Mouse (Mus musculus): ENCODE data around the gene Nudcd3. TPM values are rescaled to one million over a fixed set of nuclear protein-coding genes. Genes with fewer than 3 reads are reported as not detected.

The Nudcd3 gene
- total RNA-seq (2021), result 10 to 100 TPM; 56.4 to 61.0 TPM
- long read RNA-seq, experiment 1, transcript Nudcd3-201 (6 exons, 3,927 nt), result major isoform, 81 of 105 reads
- long read RNA-seq, experiment 1, partial matches to known transcripts, result 4 of 105 reads
- long read RNA-seq, experiment 1, other reads (novel, unspliced or antisense), result 17 of 105 reads
- long read RNA-seq, experiment 2, transcript Nudcd3-201 (6 exons, 3,927 nt), result major isoform, 152 of 185 reads
- long read RNA-seq, experiment 2, partial matches to known transcripts, result 18 of 185 reads
- long read RNA-seq, experiment 2, other reads (novel, unspliced or antisense), result 14 of 185 reads

- peak; percentile 76 to 89 for DNase-seq (ENCODE audit: low spot score in 2 of 2)
Measured at GRCm38 (mm10) chr11:6200087-6200569, at the start of gene Nudcd3. Gene Nudcd3 (minus strand): TSS chr11:6200415.

- DNase-seq (ENCODE audit: low spot score in 2 of 2), result no peak
Measured at GRCm38 (mm10) chr11:6244707-6245106, 44.5 kb upstream of the Nudcd3 start.

- no peak for DNase-seq (ENCODE audit: low spot score in 2 of 2)
Measured at GRCm38 (mm10) chr11:6233025-6233424, 32.8 kb upstream of the Nudcd3 start.

GRCm38 (mm10) chr11:6230012-6230411 is 29.8 kb upstream of the Nudcd3 start, which contains the start of gene Npc1l1:
Gene Npc1l1 (minus strand): TSS chr11:6230143.
- no peak for DNase-seq (ENCODE audit: low spot score in 2 of 2)

DNA sequence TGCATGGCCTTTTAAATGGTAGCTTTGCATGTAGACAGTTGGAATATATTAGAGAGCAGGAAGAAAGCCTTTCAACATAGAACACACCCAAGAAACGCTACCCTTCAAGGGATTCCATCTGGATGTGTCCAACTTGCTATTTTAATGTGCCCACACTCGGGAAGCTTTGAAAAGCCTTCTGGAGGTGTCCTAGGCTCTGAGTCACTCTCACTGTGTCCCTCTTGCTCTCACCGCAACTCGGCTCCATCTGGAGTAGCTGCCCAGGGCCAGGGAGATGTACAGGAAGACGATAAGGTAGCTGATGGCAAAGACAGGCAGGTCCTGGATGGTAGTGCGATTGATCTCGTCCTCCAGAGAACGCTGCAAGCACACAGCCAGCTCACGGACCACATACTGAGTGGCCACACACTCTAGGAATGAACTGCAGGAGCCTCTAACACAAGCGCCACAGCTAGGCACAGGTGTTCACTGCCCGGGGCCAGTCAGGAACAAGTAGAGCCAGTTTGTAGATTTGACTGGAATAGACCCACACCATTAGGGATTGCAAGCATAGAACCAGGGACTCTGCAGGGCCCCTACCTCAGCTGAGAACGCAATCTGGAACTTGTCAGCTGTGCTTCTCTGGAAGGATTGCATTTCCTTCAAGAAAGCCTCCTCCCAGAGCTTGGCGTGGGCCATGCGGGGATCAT is 24.5 kb upstream of the Nudcd3 start:
- no peak for DNase-seq (ENCODE audit: low spot score in 2 of 2)

- DNase-seq (ENCODE audit: low spot score in 2 of 2), result no peak
Measured at GRCm38 (mm10) chr11:6222187-6222586, 22.0 kb upstream of the Nudcd3 start.

DNA sequence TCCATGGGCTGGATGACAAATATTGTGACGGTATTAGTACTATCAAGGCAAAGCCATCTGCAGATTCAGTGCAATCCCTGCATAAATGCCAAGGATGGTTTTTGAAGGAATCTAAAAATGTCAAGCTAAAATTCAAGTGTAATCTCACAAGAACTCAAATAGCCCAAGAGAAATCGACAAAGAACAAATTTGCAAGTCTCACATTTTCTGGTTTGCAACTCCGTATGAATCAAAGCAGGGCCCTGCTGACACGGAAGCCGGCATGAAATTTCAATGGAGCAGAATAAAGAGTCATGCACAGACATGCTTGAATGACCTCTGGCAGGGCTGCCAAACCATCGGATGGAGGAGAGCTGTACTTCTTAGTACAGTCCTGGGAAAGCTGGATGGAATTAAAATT is 19.8 kb upstream of the Nudcd3 start:
- no peak for DNase-seq (ENCODE audit: low spot score in 2 of 2)

GRCm38 (mm10) chr11:6218189-6218896 is 18.1 kb upstream of the Nudcd3 start:
- DNase-seq (ENCODE audit: low spot score in 2 of 2), result no peak

GRCm38 (mm10) chr11:6216834-6217233 is 16.6 kb upstream of the Nudcd3 start:
- DNase-seq (ENCODE audit: low spot score in 2 of 2), result no peak

DNA sequence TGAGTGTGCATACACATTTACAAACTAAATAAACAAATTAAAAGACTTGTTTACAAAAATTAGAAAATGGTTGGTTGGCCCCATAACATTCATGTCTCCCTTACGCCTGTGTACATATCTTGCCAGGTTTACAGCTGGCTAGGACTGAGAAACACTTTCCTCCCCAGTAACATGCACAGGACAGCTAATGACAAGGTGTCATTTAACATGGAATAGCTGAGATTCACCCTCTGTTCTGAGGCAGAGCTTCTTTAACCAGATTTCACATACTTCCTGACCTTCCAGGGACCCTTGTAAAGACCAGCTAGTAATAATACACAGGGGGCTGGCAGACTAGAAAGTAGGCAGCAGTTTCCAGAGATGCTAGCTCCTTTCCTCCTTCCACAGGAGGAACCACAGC is 7.9 kb upstream of the Nudcd3 start:
- no peak for DNase-seq (ENCODE audit: low spot score in 2 of 2)

DNA sequence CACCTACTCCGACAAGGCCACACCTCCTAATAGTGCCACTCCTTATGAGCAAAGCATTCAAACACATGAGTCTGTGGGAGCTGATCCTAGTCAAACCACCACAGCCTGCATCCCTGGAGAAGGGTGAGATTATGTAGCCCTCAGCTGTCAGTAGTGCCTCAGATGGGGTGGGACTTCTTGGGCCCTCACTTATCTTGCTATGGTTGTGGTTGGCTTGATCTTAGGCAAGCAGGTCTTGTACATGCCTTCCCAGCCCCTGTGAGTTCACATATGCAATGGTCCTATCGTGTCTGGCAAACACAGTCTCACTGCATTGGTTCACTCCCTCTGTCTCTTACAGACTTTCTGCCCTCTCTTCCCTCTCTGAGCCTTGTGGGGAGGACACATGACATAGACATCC is 6.9 kb upstream of the Nudcd3 start:
- no peak for DNase-seq (ENCODE audit: low spot score in 2 of 2)

- no peak for DNase-seq (ENCODE audit: low spot score in 2 of 2)
Measured at GRCm38 (mm10) chr11:6200570-6200969, 355 bp upstream of the Nudcd3 start.

DNA sequence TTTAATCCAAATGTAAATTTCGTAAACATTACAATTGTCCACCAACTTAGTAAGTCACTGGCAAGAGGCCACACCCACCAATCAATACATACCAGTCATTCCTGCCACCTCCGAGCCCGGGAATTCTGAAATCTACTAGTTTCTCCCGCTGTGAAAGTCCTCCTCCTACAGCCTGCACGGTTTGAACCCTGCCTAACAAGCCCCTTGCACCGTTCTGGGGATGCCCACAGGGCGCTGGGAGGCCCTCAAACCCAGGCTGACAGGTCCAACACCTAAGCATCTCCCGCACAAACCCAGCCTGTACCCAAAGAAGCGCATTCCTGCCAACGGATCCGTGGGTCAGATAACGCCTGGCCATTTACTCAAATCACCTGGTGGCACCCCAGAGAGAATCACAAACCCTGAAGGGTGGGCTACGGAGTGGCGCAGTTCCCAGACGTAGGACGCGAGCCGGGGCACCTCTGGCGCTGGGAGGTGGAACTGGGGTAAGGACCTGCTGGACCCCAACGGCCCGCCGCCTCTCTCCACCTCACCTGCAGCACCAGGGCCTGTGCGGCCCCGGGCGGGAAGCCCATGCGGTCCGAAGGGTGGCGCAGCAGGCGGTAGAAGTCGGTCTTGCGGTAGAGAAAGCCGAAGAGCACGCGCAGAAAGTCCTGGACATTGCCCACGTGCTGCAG is 667 bp downstream of the Nudcd3 start, which contains the start of gene A730071L15Rik:
Gene A730071L15Rik (plus strand): TSS at position 620 of the 677 bp plus-strand sequence.
- peak in 1 of 2 experiments; percentile 24 for DNase-seq (ENCODE audit: low spot score in 2 of 2)

GRCm38 (mm10) chr11:6198449-6198848 is 1.8 kb downstream of the Nudcd3 start:
- no peak for DNase-seq (ENCODE audit: low spot score in 2 of 2)

DNA sequence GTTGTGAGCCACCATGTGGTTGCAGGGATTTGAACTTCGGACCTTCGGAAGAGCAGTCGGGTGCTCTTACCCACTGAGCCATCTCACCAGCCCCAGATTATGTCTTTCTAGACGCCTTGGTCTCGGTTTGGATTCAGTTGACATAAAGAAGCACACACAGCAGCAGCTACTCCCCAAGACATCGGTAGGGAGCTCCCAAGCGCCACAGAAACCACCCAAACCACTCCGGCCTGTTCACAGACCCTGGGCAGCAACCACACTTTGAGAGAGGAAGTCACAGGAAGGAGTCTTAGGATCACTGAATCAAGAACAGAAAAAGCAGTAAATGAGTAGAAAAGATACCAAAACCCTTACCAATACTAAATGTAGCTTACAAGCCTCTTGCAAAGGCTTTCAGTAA is 3.4 kb downstream of the Nudcd3 start:
- no peak for DNase-seq (ENCODE audit: low spot score in 2 of 2)

GRCm38 (mm10) chr11:6187878-6188277 is 12.3 kb downstream of the Nudcd3 start:
- peak; percentile 78 to 89 for DNase-seq (ENCODE audit: low spot score in 2 of 2)

GRCm38 (mm10) chr11:6187399-6187798 is 12.8 kb downstream of the Nudcd3 start:
- DNase-seq (ENCODE audit: low spot score in 2 of 2), result no peak

DNA sequence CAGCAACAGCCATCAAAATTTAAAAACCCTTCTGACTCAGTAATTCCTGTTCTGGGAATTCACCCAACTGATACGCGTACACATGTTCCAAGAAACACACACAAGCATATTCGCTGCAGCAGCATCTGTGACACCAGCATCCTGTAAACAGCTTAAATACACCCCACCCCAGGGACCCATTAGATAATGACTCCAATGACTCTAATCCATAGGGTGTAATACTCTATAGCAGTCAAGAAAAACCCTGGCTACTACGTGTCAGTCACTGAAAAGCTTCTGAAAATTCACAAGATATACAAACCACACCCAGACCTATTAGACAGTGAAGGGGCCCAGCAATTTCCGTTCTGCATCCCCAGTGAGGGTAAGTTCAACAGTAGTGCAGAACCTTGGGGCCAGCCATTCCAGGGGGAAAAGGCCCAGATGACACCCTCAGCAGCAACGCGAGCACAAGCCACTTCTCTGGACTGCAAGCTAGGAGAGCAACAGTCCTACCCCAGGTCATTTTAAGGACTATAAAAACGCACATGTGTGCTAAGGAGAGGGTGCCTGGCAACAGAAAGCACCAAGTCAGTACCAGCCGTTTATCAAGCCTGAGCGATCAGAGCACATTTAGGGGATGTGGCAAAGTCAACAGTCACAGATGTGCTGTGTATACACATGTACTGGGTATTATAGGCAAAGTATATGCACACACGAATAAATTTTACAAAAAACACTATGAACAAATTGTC is 15.8 kb downstream of the Nudcd3 start:
- DNase-seq (ENCODE audit: low spot score in 2 of 2), result no peak

GRCm38 (mm10) chr11:6183246-6183645 is 17.0 kb downstream of the Nudcd3 start:
- DNase-seq (ENCODE audit: low spot score in 2 of 2), result no peak

- DNase-seq (ENCODE audit: low spot score in 2 of 2), result no peak
Measured at GRCm38 (mm10) chr11:6180811-6181399, 19.3 kb downstream of the Nudcd3 start.

Data from gastrocnemius, postnatal 4 days (tissue).